Mouse (Mus musculus): ENCODE results near the gene Pcbp2. TPM values are rescaled to one million over a fixed set of nuclear protein-coding genes. Genes with fewer than 3 reads are reported as not detected.

Pcbp2 gene
- 129 and 138 TPM in 2 replicates for polyA plus RNA-seq (2015; fragmentation: Nextera tagmentation; extraction: Ambion mirVana)

DNA sequence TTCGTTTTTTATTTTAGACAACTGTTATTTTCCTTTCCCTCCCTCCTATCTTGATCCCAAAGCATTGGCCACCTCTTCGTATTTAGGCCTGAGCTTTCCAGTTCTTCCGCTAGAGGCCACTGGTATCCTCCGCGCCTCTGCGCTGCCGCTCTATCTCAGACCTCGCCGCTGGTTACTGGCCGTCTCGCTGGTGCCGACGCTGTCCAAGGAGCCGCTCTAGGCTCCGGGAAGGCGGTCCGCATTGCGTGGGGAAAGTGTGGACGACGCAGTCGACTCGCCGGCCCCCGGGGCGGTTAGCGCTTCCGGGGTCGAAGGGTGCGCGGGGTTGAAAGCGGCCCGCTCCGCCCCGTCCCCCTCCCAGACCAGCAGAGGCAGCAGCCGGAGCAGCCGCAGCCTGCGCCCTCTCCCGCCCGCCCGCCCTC, at the start of gene Pcbp2:
TSS of gene Pcbp2 (plus strand) at position 357 of the 422 bp plus-strand sequence.

DNA sequence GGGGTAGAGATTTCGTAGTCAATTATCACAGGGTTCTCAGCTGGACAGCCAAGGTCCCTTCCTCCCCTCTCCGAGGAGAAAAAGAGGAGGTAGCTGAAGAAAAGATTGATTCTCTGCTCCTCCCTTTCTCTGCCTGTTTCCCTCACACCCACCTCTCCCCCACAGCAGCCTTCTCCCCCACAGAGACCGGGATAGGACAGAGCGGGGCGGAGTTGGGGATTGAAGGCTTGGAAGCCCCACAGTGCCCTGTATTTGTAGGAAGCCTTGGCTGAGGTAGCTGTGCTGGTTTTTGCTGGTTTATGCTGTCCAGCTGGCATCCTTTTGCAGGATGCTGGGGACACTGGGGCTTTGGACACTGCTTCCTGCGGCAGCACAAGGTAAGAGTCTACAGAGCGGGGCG, 25.2 kb upstream of the Pcbp2 start, which contains the start of gene Amhr2:
TSS of gene Amhr2 (plus strand) at position 222 of the 400 bp plus-strand sequence.

DNA sequence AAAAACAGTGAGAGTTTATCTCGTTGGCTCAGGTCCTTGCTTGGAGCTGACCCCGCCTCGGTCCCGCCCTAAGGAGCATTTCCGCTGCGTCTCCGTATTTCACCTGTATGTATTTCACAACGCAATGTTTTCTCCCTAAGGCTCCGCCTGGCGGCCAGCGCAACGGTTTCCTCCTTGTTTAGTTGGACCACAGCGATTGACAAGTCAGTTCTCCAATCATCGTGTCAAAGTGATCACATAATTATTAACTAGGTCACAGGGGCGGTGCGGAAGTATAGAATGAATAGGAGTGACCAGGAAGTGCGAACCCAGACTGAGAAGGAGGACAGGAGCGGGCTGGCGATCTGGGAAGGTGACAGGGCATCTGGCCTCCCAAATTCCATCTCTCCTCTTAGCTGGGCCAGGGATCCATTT, 11.4 kb upstream of the Pcbp2 start, which contains the start of gene Prr13:
TSS of gene Prr13 (plus strand) at position 125 of the 414 bp plus-strand sequence.

DNA sequence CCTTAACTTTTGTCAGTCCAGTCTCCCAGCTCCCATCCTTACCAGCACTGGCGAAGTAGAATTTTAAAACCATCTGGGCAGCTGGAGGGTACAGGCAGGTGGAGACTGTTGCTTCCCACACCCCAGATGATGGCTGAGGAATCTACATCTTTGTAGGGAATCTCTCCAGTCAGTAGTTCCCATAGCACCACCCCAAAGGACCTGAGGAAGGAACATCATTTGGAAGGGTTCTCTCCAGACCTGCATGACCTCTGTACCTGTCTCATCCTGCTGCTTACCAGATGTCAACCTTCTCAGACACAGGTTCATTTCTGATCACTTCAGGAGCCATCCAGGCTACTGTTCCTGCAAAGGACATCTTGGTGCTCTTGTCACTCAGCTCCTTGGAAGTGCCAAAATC, 33.1 kb downstream of the Pcbp2 start, which contains the start of gene Gm10337:
TSS of gene Gm10337 (plus strand) at position 276 of the 400 bp plus-strand sequence.

DNA sequence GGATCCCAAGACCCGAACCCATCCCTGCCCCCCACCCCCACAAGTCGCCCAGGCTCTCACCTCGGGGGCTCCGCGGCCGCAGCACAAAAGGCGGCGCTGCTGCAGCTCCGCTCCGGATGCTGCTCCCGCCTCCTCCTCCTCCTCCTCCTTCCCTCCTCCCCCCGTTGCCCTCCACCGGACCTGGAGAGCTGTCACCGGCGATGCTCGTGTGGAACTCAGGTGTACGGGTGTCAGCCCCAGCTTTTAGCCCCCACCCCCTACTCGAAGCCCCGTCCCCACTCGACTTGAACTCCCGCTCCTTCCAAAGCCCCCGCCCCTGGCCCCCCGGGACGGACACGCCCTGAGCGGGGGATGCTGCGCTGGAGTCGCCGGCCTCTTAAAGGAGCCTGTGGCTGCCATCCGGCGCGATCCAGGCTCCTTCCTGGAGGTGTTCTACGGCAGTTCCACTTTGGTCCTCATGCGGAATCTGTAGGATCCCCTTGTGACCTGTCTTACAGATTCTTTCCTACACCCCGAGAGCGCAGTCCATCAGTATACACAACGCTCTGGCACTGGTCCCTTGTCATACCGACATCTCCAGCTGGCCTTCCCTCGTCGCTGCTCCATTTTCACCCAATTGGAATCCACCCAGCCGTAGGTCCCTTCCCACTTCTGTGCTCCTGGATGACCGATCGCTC, 46.5 kb downstream of the Pcbp2 start, which contains the start of gene Map3k12:
TSS of gene Map3k12 (minus strand) at position 337 of the 677 bp plus-strand sequence.

DNA sequence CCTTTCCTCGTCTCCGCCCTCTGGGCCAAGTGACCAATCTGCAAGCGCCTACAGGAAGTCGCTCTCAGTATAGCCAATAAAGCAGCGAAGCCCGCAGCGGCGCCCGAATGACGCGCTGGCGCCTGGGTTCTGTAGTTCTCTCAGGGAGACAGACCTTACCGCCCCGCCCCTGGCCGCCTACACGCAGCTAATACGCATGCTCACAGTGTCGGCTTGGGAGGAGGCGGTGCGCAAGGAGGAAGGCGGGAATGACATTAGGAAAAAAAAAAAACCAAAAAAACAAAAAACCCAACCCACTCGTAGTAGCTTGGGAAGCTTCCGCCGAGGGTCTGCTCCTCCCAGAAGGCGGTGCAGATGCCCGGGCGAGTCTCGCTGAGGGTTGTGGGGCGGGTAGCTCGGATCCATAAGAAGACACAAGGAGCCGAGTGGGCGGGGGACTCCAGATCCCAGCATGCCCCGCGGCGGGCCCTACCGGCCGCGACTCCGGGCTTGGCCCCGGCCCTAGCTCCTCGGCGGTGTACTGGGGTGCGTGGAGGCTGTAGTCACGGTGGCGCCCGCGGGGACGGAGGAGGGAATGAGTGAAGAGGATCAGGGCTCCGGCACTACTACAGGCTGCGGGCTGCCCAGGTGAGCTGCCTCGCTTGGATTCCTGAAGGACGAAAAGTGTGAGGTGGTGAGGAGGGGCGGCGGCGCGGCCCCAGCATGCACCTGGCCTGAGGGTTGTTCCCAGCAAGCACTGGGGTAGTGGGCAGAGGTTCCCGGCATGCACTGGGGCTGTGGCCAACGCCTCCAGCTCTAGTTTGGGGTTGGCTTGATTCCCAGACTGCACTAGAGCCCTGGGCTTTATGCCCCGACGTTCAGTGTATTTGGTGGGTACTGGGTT, 47.9 kb downstream of the Pcbp2 start, which contains the start of gene Tarbp2:
TSS of gene Tarbp2 (plus strand) at position 217 of the 883 bp plus-strand sequence.

DNA sequence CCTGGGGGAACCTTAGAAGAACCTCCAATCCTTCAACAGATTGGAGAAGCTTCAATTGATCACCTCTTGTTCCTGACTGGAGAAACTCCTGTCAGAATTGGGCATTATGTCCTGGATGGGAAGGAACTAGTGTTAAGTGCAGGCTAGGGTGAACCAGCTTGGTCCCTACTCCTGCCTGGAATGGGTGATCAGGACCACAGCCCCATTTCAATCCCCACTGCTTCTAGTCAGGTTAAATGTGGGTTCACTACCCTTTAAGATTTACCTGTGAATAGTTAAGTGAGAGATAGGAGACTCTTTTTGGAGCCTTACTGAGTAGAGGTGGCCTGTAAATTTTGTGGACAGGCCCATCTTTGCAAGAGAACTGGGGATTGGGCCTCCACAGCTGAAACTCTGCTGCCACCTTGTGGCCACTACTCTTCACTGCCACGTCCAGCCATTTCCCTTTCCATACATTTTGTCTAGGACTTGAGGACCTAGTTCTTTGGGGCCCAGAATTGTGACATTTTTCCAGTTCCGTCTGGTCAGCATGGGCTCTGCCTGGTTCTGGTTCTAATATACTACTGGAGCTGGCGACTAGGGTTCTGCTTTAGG, 54.6 kb downstream of the Pcbp2 start, which contains the start of gene Npff:
TSS of gene Npff (minus strand) at position 51 of the 594 bp plus-strand sequence.

Other genes with a start within 250 kb of the Pcbp2 start
- 26.2 and 29.5 TPM in 2 replicates for gene Itgb7, start 238.6 kb upstream of the Pcbp2 start, polyA plus RNA-seq (2015; fragmentation: Nextera tagmentation; extraction: Ambion mirVana)
- gene Rarg, start 213.0 kb upstream of the Pcbp2 start, polyA plus RNA-seq (2015; fragmentation: Nextera tagmentation; extraction: Ambion mirVana), result 6.2 and 8.1 TPM in 2 replicates
- gene Gm9918, start 200.0 kb upstream of the Pcbp2 start, polyA plus RNA-seq (2015; fragmentation: Nextera tagmentation; extraction: Ambion mirVana), result 0.05 TPM in 1 of 2 replicates, not detected in the other
- gene Mfsd5, start 191.1 kb upstream of the Pcbp2 start, polyA plus RNA-seq (2015; fragmentation: Nextera tagmentation; extraction: Ambion mirVana), result 33.1 and 39.4 TPM in 2 replicates
- gene Espl1, start 174.3 kb upstream of the Pcbp2 start, polyA plus RNA-seq (2015; fragmentation: Nextera tagmentation; extraction: Ambion mirVana), result 21.9 and 25.0 TPM in 2 replicates
- gene Pfdn5, start 144.4 kb upstream of the Pcbp2 start, polyA plus RNA-seq (2015; fragmentation: Nextera tagmentation; extraction: Ambion mirVana), result 257 and 291 TPM in 2 replicates
- 53.5 and 57.2 TPM in 2 replicates for gene Myg1, start 138.8 kb upstream of the Pcbp2 start, polyA plus RNA-seq (2015; fragmentation: Nextera tagmentation; extraction: Ambion mirVana)
- gene Aaas, start 119.8 kb upstream of the Pcbp2 start, polyA plus RNA-seq (2015; fragmentation: Nextera tagmentation; extraction: Ambion mirVana), result 43.7 and 44.0 TPM in 2 replicates
- gene Sp7, start 103.4 kb upstream of the Pcbp2 start, polyA plus RNA-seq (2015; fragmentation: Nextera tagmentation; extraction: Ambion mirVana), result not detected in 2 replicates
- 7.2 and 8.2 TPM in 2 replicates for gene Sp1, start 64.4 kb upstream of the Pcbp2 start, polyA plus RNA-seq (2015; fragmentation: Nextera tagmentation; extraction: Ambion mirVana)
- 0.52 and 1.0 TPM in 2 replicates for gene Amhr2, start 25.2 kb upstream of the Pcbp2 start, polyA plus RNA-seq (2015; fragmentation: Nextera tagmentation; extraction: Ambion mirVana)
- gene Prr13, start 11.5 kb upstream of the Pcbp2 start, polyA plus RNA-seq (2015; fragmentation: Nextera tagmentation; extraction: Ambion mirVana), result 179 and 189 TPM in 2 replicates
- not detected in 2 replicates for gene Gm10337, start 33.2 kb downstream of the Pcbp2 start, polyA plus RNA-seq (2015; fragmentation: Nextera tagmentation; extraction: Ambion mirVana)
- gene Map3k12, start 46.5 kb downstream of the Pcbp2 start, polyA plus RNA-seq (2015; fragmentation: Nextera tagmentation; extraction: Ambion mirVana), result 2.1 and 2.6 TPM in 2 replicates
- gene Tarbp2, start 47.7 kb downstream of the Pcbp2 start, polyA plus RNA-seq (2015; fragmentation: Nextera tagmentation; extraction: Ambion mirVana), result 34.0 and 36.9 TPM in 2 replicates
- gene Npff, start 54.4 kb downstream of the Pcbp2 start, polyA plus RNA-seq (2015; fragmentation: Nextera tagmentation; extraction: Ambion mirVana), result 1.6 and 2.4 TPM in 2 replicates
- gene Gm28047, start 154.5 kb downstream of the Pcbp2 start, polyA plus RNA-seq (2015; fragmentation: Nextera tagmentation; extraction: Ambion mirVana), result 0.23 TPM in 1 of 2 replicates, not detected in the other
- gene Atf7, start 154.9 kb downstream of the Pcbp2 start, polyA plus RNA-seq (2015; fragmentation: Nextera tagmentation; extraction: Ambion mirVana), result 19.3 and 21.0 TPM in 2 replicates
- gene Atp5g2, start 201.8 kb downstream of the Pcbp2 start, polyA plus RNA-seq (2015; fragmentation: Nextera tagmentation; extraction: Ambion mirVana), result 55.7 and 56.8 TPM in 2 replicates